Mouse (Mus musculus) forebrain, embryonic 14.5 days (tissue): Measurements from ENCODE around the gene Zfp53. TPM values are rescaled to one million over a fixed set of nuclear protein-coding genes. Genes with fewer than 3 reads are reported as not detected.

Experiments used
- ATAC-seq: fragments of 200-750 bp; cut with Nextera tagmentation; 2 replicates; pipeline ENCODE4 v1.8.0; 2017; ENCODE audit warnings: mild to moderate bottlenecking, moderate library complexity
- DNase-seq: peaks from one replicate; pipeline ENCODE4 v3.0.0-alpha.2; 2015; ENCODE audit warnings: low spot score
- H3K27ac ChIP-seq: fragments of 300-500 bp; sonication (generic); 2 replicates; pipeline ENCODE4 v1.5.1; 2014; ENCODE audit warnings: low read depth, mild to moderate bottlenecking, control low read depth, low read length, moderate library complexity
- H3K27me3 ChIP-seq: fragments of 300-500 bp; sonication (generic); replicated peaks from 2 replicates; pipeline ENCODE4 v1.6.1; 2014; ENCODE audit warnings: low read length, control low read depth, mixed read lengths; ENCODE audit not compliant: control insufficient read depth, insufficient read depth
- H3K36me3 ChIP-seq: fragments of 300-500 bp; sonication (generic); 2 replicates; pipeline ENCODE4 v1.6.1; 2014; ENCODE audit warnings: low read length, control low read depth; ENCODE audit not compliant: control insufficient read depth, insufficient read depth
- H3K4me1 ChIP-seq: fragments of 300-500 bp; sonication (generic); 2 replicates; pipeline ENCODE4 v1.6.1; 2014; ENCODE audit warnings: antibody characterized with exemption, low read length, control low read depth; ENCODE audit not compliant: control insufficient read depth, insufficient read depth
- H3K4me2 ChIP-seq: fragments of 300-500 bp; sonication (generic); 2 replicates; pipeline ENCODE4 v1.6.1; 2014; ENCODE audit warnings: mild to moderate bottlenecking, control low read depth, low read length
- H3K4me3 ChIP-seq: fragments of 300-500 bp; sonication (generic); 2 replicates; pipeline ENCODE4 v1.5.1; 2014; ENCODE audit warnings: low read depth, low read length, control low read depth
- H3K9ac ChIP-seq: fragments of 300-500 bp; sonication (generic); 2 replicates; pipeline ENCODE4 v1.6.1; 2014; ENCODE audit warnings: mild to moderate bottlenecking, low read length, control low read depth, moderate library complexity
- H3K9me3 ChIP-seq: fragments of 300-500 bp; sonication (generic); replicated peaks from 2 replicates; pipeline ENCODE4 v1.6.1; 2016; ENCODE audit warnings: low read length, control low read depth, mixed read lengths; ENCODE audit not compliant: control insufficient read depth
- WGBS: fragments of 180-500 bp; shearing (Covaris S2); extraction: QIAGEN DNeasy Blood & Tissue Kit; methylation state at CpG from one replicate; pipeline ENCODE4 v1.1.7; 2014; 5-methylcytosine and 5-hydroxymethylcytosine counted together
- polyA plus RNA-seq: library from polyadenylated mRNA; unstranded; fragments of >200 nt; fragmentation: Nextera tagmentation; extraction: Ambion mirVana; gene quantifications from 2 replicates; pipeline ENCODE4 v1.2.1, GENCODE M21; 2014

The Zfp53 gene
- polyA plus RNA-seq, 1 experiment from 2014 or later = 9.3 TPM

- Histone ChIP-seq H3K27ac (peak overlapping the region; percentile 80), H3K4me1 (0 out of 2 replicates have a peak, but pooled peaks cover 3% of the 10 kb centered on the region), H3K4me2 (peak overlapping the region; percentile 79), H3K27me3 (no peaks in the 10 kb centered on the region), H3K36me3 (no peaks in the 10 kb centered on the region), H3K9me3 (no peaks in the 10 kb centered on the region), H3K9ac (peak overlapping the region; percentile 64), H3K4me3 (peak overlapping the region; percentile 44)
- DNase-seq (peak; percentile 85), ATAC-seq (peak; percentile 91)
- under 1% methylated on average over 37 of the region's 37 CpGs for WGBS
Observed at GRCm38 (mm10) chr17:21516201-21517129, 27.7 kb downstream of the Zfp53 start.

- H3K4me1 ChIP-seq = 0 out of 2 replicates have a peak, but pooled peaks cover 3% of the 10 kb centered on the region
- peak overlapping the region; percentile 44 for H3K4me3 ChIP-seq
- ATAC-seq = peak; percentile 17; the same call in 1 of the 2 replicates
- no peak for DNase-seq
- H3K4me2 ChIP-seq = peak overlapping the region; percentile 79
- H3K9me3 ChIP-seq = no peaks in the 10 kb centered on the region
- no peaks in the 10 kb centered on the region for H3K36me3 ChIP-seq
- 31% methylated on average over 4 of the region's 4 CpGs for WGBS
- H3K27me3 ChIP-seq = no peaks in the 10 kb centered on the region
- peak overlapping the region; percentile 64 for H3K9ac ChIP-seq
- H3K27ac ChIP-seq = peak overlapping the region; percentile 80; the same call in 1 of the 2 replicates
Observed at GRCm38 (mm10) chr17:21517130-21517671, 28.4 kb downstream of the Zfp53 start.

GRCm38 (mm10) chr17:21526270-21526669 lies 37.5 kb downstream of the Zfp53 start:
- no peaks in the 10 kb centered on the region for H3K27me3 ChIP-seq
- H3K4me3 ChIP-seq = no peak overlapping the region
- H3K9ac ChIP-seq = no peak overlapping the region
- peaks cover 1% of the 10 kb centered on the region; the same call in 1 of the 2 replicates for H3K4me1 ChIP-seq
- no peak overlapping the region for H3K27ac ChIP-seq
- no peaks in the 10 kb centered on the region for H3K36me3 ChIP-seq
- DNase-seq (no peak), ATAC-seq (no peak)
- no peak overlapping the region for H3K4me2 ChIP-seq
- H3K9me3 ChIP-seq = no peaks in the 10 kb centered on the region

GRCm38 (mm10) chr17:21530645-21531330 lies 42.0 kb downstream of the Zfp53 start:
- Histone ChIP-seq H3K4me3 (no peak overlapping the region), H3K9me3 (no peaks in the 10 kb centered on the region), H3K9ac (no peak overlapping the region), H3K27ac (no peak overlapping the region), H3K36me3 (no peaks in the 10 kb centered on the region), H3K4me1 (peaks cover 2% of the 10 kb centered on the region; the same call in 1 of the 2 replicates), H3K4me2 (no peak overlapping the region), H3K27me3 (no peaks in the 10 kb centered on the region)
- no peak for ATAC-seq
- 66% methylated on average over 5 of the region's 5 CpGs for WGBS
- no peak for DNase-seq

- Histone ChIP-seq H3K27ac (peak overlapping the region; percentile 88; the same call in 1 of the 2 replicates), H3K36me3 (no peaks in the 10 kb centered on the region), H3K4me1 (peaks cover 2% of the 10 kb centered on the region; the same call in 1 of the 2 replicates), H3K9me3 (no peaks in the 10 kb centered on the region), H3K4me2 (peak overlapping the region; percentile 66), H3K4me3 (peak overlapping the region; percentile 73), H3K27me3 (no peaks in the 10 kb centered on the region), H3K9ac (peak overlapping the region; percentile 87)
- ATAC-seq (peak; percentile 10), DNase-seq (no peak)
- 73% methylated on average over 5 of the region's 5 CpGs for WGBS
Observed at GRCm38 (mm10) chr17:21531621-21532020, 42.8 kb downstream of the Zfp53 start.

- H3K9me3 ChIP-seq = no peaks in the 10 kb centered on the region
- peak overlapping the region; percentile 66 for H3K4me2 ChIP-seq
- peaks cover 2% of the 10 kb centered on the region; the same call in 1 of the 2 replicates for H3K4me1 ChIP-seq
- ATAC-seq (peak; percentile 85), DNase-seq (peak; percentile 93)
- no peaks in the 10 kb centered on the region for H3K36me3 ChIP-seq
- H3K4me3 ChIP-seq = peak overlapping the region; percentile 73
- WGBS = under 1% methylated on average over 54 of the region's 54 CpGs
- peak overlapping the region; percentile 87 for H3K9ac ChIP-seq
- H3K27me3 ChIP-seq = no peaks in the 10 kb centered on the region
- peak overlapping the region; percentile 88 for H3K27ac ChIP-seq
Observed at GRCm38 (mm10) chr17:21532101-21532951, 43.5 kb downstream of the Zfp53 start.

GRCm38 (mm10) chr17:21533961-21534360 lies 45.2 kb downstream of the Zfp53 start:
- no peaks in the 10 kb centered on the region for H3K9me3 ChIP-seq
- DNase-seq (no peak), ATAC-seq (no peak)
- H3K4me1 ChIP-seq = peaks cover 2% of the 10 kb centered on the region; the same call in 1 of the 2 replicates
- no peak overlapping the region for H3K9ac ChIP-seq
- H3K27ac ChIP-seq = no peak overlapping the region
- no peak overlapping the region for H3K4me2 ChIP-seq
- H3K36me3 ChIP-seq = no peaks in the 10 kb centered on the region
- WGBS = 91% methylated on average over 1 of the region's 1 CpGs
- H3K4me3 ChIP-seq = no peak overlapping the region
- H3K27me3 ChIP-seq = no peaks in the 10 kb centered on the region
